Mouse (Mus musculus): ENCODE results near the gene Dhx15. TPM values are rescaled to one million over a fixed set of nuclear protein-coding genes. Genes with fewer than 3 reads are reported as not detected.

Dhx15 gene
- polyA plus RNA-seq, 1 experiment, result 109 TPM

GRCm38 (mm10) chr5:52114751-52115451 lies 75.4 kb downstream of the Dhx15 start:
- Histone ChIP-seq H3K4me1 (replicated peaks; ENCODE audit: control insufficient read depth, insufficient read depth, low read length) (peaks cover 10% of the 10 kb centered on the region; the same call in 1 of the 2 replicates), H3K36me3 (ENCODE audit: control insufficient read depth, insufficient read depth, low read length) (no peaks in the 10 kb centered on the region), H3K4me3 (ENCODE audit: control insufficient read depth, insufficient read depth, low read length) (0 out of 2 replicates have a peak overlapping the region, but pooled peaks have one; percentile 5), H3K27ac (ENCODE audit: control insufficient read depth, insufficient read depth, low read length) (no peak overlapping the region), H3K27me3 (ENCODE audit: control insufficient read depth, insufficient read depth, low read length) (peaks cover 25% of the 10 kb centered on the region)
- no peak for DNase-seq
- WGBS, result 3% methylated on average over 48 of the region's 48 CpGs
- TF ChIP-seq CTCF (IDR thresholded peaks at IDR 0.05; ENCODE audit: borderline replicate concordance, control insufficient read depth, extremely low read depth, insufficient read depth, low read length, poor library complexity) (no peak), POLR2A (IDR thresholded peaks at IDR 0.05; ENCODE audit: control insufficient read depth, extremely low read depth, insufficient read depth, low read length, poor library complexity) (no peak)

GRCm38 (mm10) chr5:52113851-52114731 lies 76.2 kb downstream of the Dhx15 start:
- no peak for DNase-seq
- Histone ChIP-seq H3K4me3 (ENCODE audit: control insufficient read depth, insufficient read depth, low read length) (no peak overlapping the region), H3K4me1 (replicated peaks; ENCODE audit: control insufficient read depth, insufficient read depth, low read length) (peaks cover 10% of the 10 kb centered on the region; the same call in 1 of the 2 replicates), H3K27ac (ENCODE audit: control insufficient read depth, insufficient read depth, low read length) (no peak overlapping the region), H3K36me3 (ENCODE audit: control insufficient read depth, insufficient read depth, low read length) (no peaks in the 10 kb centered on the region), H3K27me3 (ENCODE audit: control insufficient read depth, insufficient read depth, low read length) (peaks cover 25% of the 10 kb centered on the region)
- WGBS, result under 1% methylated on average over 54 of the region's 54 CpGs
- TF ChIP-seq POLR2A (IDR thresholded peaks at IDR 0.05; ENCODE audit: control insufficient read depth, extremely low read depth, insufficient read depth, low read length, poor library complexity), result no peak
- no peak for TF ChIP-seq CTCF (IDR thresholded peaks at IDR 0.05; ENCODE audit: borderline replicate concordance, control insufficient read depth, extremely low read depth, insufficient read depth, low read length, poor library complexity)

- no peak for DNase-seq
- H3K27me3 ChIP-seq (ENCODE audit: control insufficient read depth, insufficient read depth, low read length), result peaks cover 25% of the 10 kb centered on the region
- no peaks in the 10 kb centered on the region for H3K36me3 ChIP-seq (ENCODE audit: control insufficient read depth, insufficient read depth, low read length)
- no peak overlapping the region for H3K4me3 ChIP-seq (ENCODE audit: control insufficient read depth, insufficient read depth, low read length)
- H3K27ac ChIP-seq (ENCODE audit: control insufficient read depth, insufficient read depth, low read length), result no peak overlapping the region
- WGBS, result 1% methylated on average over 71 of the region's 73 CpGs
- H3K4me1 ChIP-seq (replicated peaks; ENCODE audit: control insufficient read depth, insufficient read depth, low read length), result peaks cover 10% of the 10 kb centered on the region; the same call in 1 of the 2 replicates
- TF ChIP-seq POLR2A (IDR thresholded peaks at IDR 0.05; ENCODE audit: control insufficient read depth, extremely low read depth, insufficient read depth, low read length, poor library complexity) (no peak), CTCF (IDR thresholded peaks at IDR 0.05; ENCODE audit: borderline replicate concordance, control insufficient read depth, extremely low read depth, insufficient read depth, low read length, poor library complexity) (no peak)
These were observed 77.1 kb downstream of the Dhx15 start for GRCm38 (mm10) chr5:52112953-52113841.

- no peak for TF ChIP-seq POLR2A (IDR thresholded peaks at IDR 0.05; ENCODE audit: control insufficient read depth, extremely low read depth, insufficient read depth, low read length, poor library complexity)
- H3K27me3 ChIP-seq (ENCODE audit: control insufficient read depth, insufficient read depth, low read length), result peaks cover 25% of the 10 kb centered on the region
- 10% methylated on average over 16 of the region's 16 CpGs for WGBS
- no peak overlapping the region for H3K27ac ChIP-seq (ENCODE audit: control insufficient read depth, insufficient read depth, low read length)
- no peaks in the 10 kb centered on the region for H3K36me3 ChIP-seq (ENCODE audit: control insufficient read depth, insufficient read depth, low read length)
- peaks cover 10% of the 10 kb centered on the region; the same call in 1 of the 2 replicates for H3K4me1 ChIP-seq (replicated peaks; ENCODE audit: control insufficient read depth, insufficient read depth, low read length)
- H3K4me3 ChIP-seq (ENCODE audit: control insufficient read depth, insufficient read depth, low read length), result no peak overlapping the region
- DNase-seq, result no peak
These were observed 78.0 kb downstream of the Dhx15 start for GRCm38 (mm10) chr5:52112191-52112760.

GRCm38 (mm10) chr5:52110808-52111663 lies 79.3 kb downstream of the Dhx15 start:
- Histone ChIP-seq H3K4me1 (replicated peaks; ENCODE audit: control insufficient read depth, insufficient read depth, low read length) (peaks cover 10% of the 10 kb centered on the region; the same call in 1 of the 2 replicates), H3K27ac (ENCODE audit: control insufficient read depth, insufficient read depth, low read length) (no peak overlapping the region), H3K27me3 (ENCODE audit: control insufficient read depth, insufficient read depth, low read length) (peaks cover 25% of the 10 kb centered on the region), H3K36me3 (ENCODE audit: control insufficient read depth, insufficient read depth, low read length) (no peaks in the 10 kb centered on the region), H3K4me3 (ENCODE audit: control insufficient read depth, insufficient read depth, low read length) (no peak overlapping the region)
- no peak for TF ChIP-seq CTCF (IDR thresholded peaks at IDR 0.05; ENCODE audit: borderline replicate concordance, control insufficient read depth, extremely low read depth, insufficient read depth, low read length, poor library complexity)
- no peak for TF ChIP-seq POLR2A (IDR thresholded peaks at IDR 0.05; ENCODE audit: control insufficient read depth, extremely low read depth, insufficient read depth, low read length, poor library complexity)
- 60% methylated on average over 10 of the region's 10 CpGs for WGBS
- no peak for DNase-seq

Other genes starting within 250 kb of the Dhx15 start
- 19.6 and 21.1 TPM in 2 replicates for gene Sod3, start 173.3 kb upstream of the Dhx15 start, polyA plus RNA-seq (2012; rRNA removed)

Data from thymus, adult 2 months (tissue).